Mouse (Mus musculus) kidney, embryonic 16.5 days (tissue): ENCODE results near the gene Stk40. TPM values are rescaled to one million over a fixed set of nuclear protein-coding genes. Genes with fewer than 3 reads are reported as not detected.

Experiments
- ATAC-seq: fragments of 200-750 bp; cut with Nextera tagmentation; 2 replicates; pipeline ENCODE4 v1.8.0; 2017; ENCODE audit warnings: moderate TSS enrichment; ENCODE audit not compliant: low FRiP score, low TSS enrichment
- H3K27ac ChIP-seq: fragments of 300-500 bp; sonication (generic); 2 replicates; pipeline ENCODE4 v1.5.1; 2014; ENCODE audit warnings: low read length
- H3K27me3 ChIP-seq: fragments of 300-500 bp; sonication (generic); 2 replicates; pipeline ENCODE4 v1.6.1; 2014; ENCODE audit warnings: low read length, control low read depth, mixed read lengths; ENCODE audit not compliant: insufficient read depth
- H3K36me3 ChIP-seq: fragments of 300-500 bp; sonication (generic); 2 replicates; pipeline ENCODE4 v1.6.1; 2014; ENCODE audit warnings: low read length, control low read depth, mixed read lengths; ENCODE audit not compliant: insufficient read depth
- H3K4me1 ChIP-seq: fragments of 300-500 bp; sonication (generic); 2 replicates; pipeline ENCODE4 v1.6.1; 2014; ENCODE audit warnings: low read length, control low read depth, mixed read lengths; ENCODE audit not compliant: insufficient read depth
- H3K4me2 ChIP-seq: fragments of 300-500 bp; sonication (generic); replicated peaks from 2 replicates; pipeline ENCODE4 v1.6.1; 2014; ENCODE audit warnings: low read depth, low read length
- H3K4me3 ChIP-seq: fragments of 300-500 bp; sonication (generic); 2 replicates; pipeline ENCODE4 v1.5.1; 2014; ENCODE audit warnings: mild to moderate bottlenecking, low read length
- H3K9ac ChIP-seq: fragments of 300-500 bp; sonication (generic); replicated peaks from 2 replicates; pipeline ENCODE4 v1.6.1; 2014; ENCODE audit warnings: low read length
- H3K9me3 ChIP-seq: fragments of 300-500 bp; sonication (generic); 2 replicates; pipeline ENCODE4 v1.6.1; 2016; ENCODE audit warnings: low read length, control low read depth
- WGBS: fragments of 180-500 bp; shearing (Covaris S2); extraction: QIAGEN DNeasy Blood & Tissue Kit; methylation state at CpG from one replicate; pipeline ENCODE4 v1.1.7; 2014; 5-methylcytosine and 5-hydroxymethylcytosine counted together
- polyA plus RNA-seq: library from polyadenylated mRNA; unstranded; fragments of >200 nt; fragmentation: Nextera tagmentation; extraction: Ambion mirVana; gene quantifications from 2 replicates; pipeline ENCODE4 v1.2.1, GENCODE M21; 2015

Gene Stk40
- polyA plus RNA-seq, 1 experiment from 2014 or later = 43.9 TPM

GRCm38 (mm10) chr4:126108061-126108740, 4.4 kb downstream of the Stk40 start:
- no peaks in the 10 kb centered on the region for H3K27me3 ChIP-seq
- ATAC-seq = no peak
- no peak overlapping the region for H3K4me2 ChIP-seq
- H3K4me1 ChIP-seq = peaks cover 64% of the 10 kb centered on the region
- no peaks in the 10 kb centered on the region for H3K9me3 ChIP-seq
- H3K36me3 ChIP-seq = no peaks in the 10 kb centered on the region
- H3K9ac ChIP-seq = peak overlapping the region; percentile 3; the same call in 1 of the 2 replicates
- H3K27ac ChIP-seq = no peak overlapping the region
- no peak overlapping the region for H3K4me3 ChIP-seq
- 69% methylated on average over 8 of the region's 8 CpGs for WGBS

GRCm38 (mm10) chr4:126109613-126110373, 6.0 kb downstream of the Stk40 start:
- ATAC-seq = no peak
- 66% methylated on average over 10 of the region's 10 CpGs for WGBS
- Histone ChIP-seq H3K4me2 (peak overlapping the region; percentile 34; the same call in 1 of the 2 replicates), H3K4me3 (no peak overlapping the region), H3K9ac (peak overlapping the region; percentile 56; the same call in 1 of the 2 replicates), H3K4me1 (peaks cover 64% of the 10 kb centered on the region), H3K36me3 (no peaks in the 10 kb centered on the region), H3K27me3 (no peaks in the 10 kb centered on the region), H3K9me3 (no peaks in the 10 kb centered on the region), H3K27ac (peak overlapping the region; percentile 84)

GRCm38 (mm10) chr4:126110374-126111152, 6.8 kb downstream of the Stk40 start:
- H3K27me3 ChIP-seq = no peaks in the 10 kb centered on the region
- whole genome bisulfite sequencing = 11% methylated on average over 12 of the region's 12 CpGs

GRCm38 (mm10) chr4:126111153-126111549, 7.4 kb downstream of the Stk40 start:
- peak overlapping the region; percentile 34 for H3K4me2 ChIP-seq
- no peaks in the 10 kb centered on the region for H3K36me3 ChIP-seq
- peak overlapping the region; percentile 56 for H3K9ac ChIP-seq
- no peaks in the 10 kb centered on the region for H3K27me3 ChIP-seq
- WGBS = 20% methylated on average over 7 of the region's 7 CpGs
- H3K4me3 ChIP-seq = no peak overlapping the region
- peak overlapping the region; percentile 84 for H3K27ac ChIP-seq
- no peaks in the 10 kb centered on the region for H3K9me3 ChIP-seq
- H3K4me1 ChIP-seq = peaks cover 58% of the 10 kb centered on the region
- ATAC-seq = no peak; the same call in 1 of the 2 replicates

More at GRCm38 (mm10) chr4:126110374-126111152, 6.8 kb downstream of the Stk40 start:
- peak; percentile 85 for ATAC-seq
- Histone ChIP-seq H3K4me1 (peaks cover 58% of the 10 kb centered on the region), H3K4me2 (peak overlapping the region; percentile 34), H3K9me3 (no peaks in the 10 kb centered on the region), H3K4me3 (no peak overlapping the region), H3K27ac (peak overlapping the region; percentile 84), H3K36me3 (no peaks in the 10 kb centered on the region), H3K9ac (peak overlapping the region; percentile 56)

- no peak for ATAC-seq
- H3K36me3 ChIP-seq = peaks cover 5% of the 10 kb centered on the region; the same call in 1 of the 2 replicates
- H3K4me2 ChIP-seq = no peak overlapping the region
- no peaks in the 10 kb centered on the region for H3K9me3 ChIP-seq
- no peak overlapping the region for H3K4me3 ChIP-seq
- H3K4me1 ChIP-seq = peaks cover 50% of the 10 kb centered on the region
- H3K27ac ChIP-seq = no peak overlapping the region
- WGBS = 81% methylated on average over 4 of the region's 4 CpGs
- no peaks in the 10 kb centered on the region for H3K27me3 ChIP-seq
- H3K9ac ChIP-seq = 0 out of 2 replicates have a peak overlapping the region, but pooled peaks have one; percentile 17
Measured at GRCm38 (mm10) chr4:126113243-126113642, 9.5 kb downstream of the Stk40 start.

- peaks cover 43% of the 10 kb centered on the region for H3K4me1 ChIP-seq
- H3K4me3 ChIP-seq = no peak overlapping the region
- 14% methylated on average over 6 of the region's 6 CpGs for WGBS
- H3K9me3 ChIP-seq = no peaks in the 10 kb centered on the region
- H3K27ac ChIP-seq = no peak overlapping the region
- no peak overlapping the region for H3K9ac ChIP-seq
- H3K27me3 ChIP-seq = no peaks in the 10 kb centered on the region
- no peak overlapping the region for H3K4me2 ChIP-seq
- ATAC-seq = no peak
- H3K36me3 ChIP-seq = peaks cover 5% of the 10 kb centered on the region; the same call in 1 of the 2 replicates
Measured at GRCm38 (mm10) chr4:126113943-126114342, 10.2 kb downstream of the Stk40 start.

GRCm38 (mm10) chr4:126115411-126115810, 11.7 kb downstream of the Stk40 start:
- peaks cover 5% of the 10 kb centered on the region; the same call in 1 of the 2 replicates for H3K36me3 ChIP-seq
- no peak overlapping the region for H3K27ac ChIP-seq
- H3K9me3 ChIP-seq = no peaks in the 10 kb centered on the region
- 80% methylated on average over 9 of the region's 9 CpGs for WGBS
- no peak overlapping the region for H3K9ac ChIP-seq
- ATAC-seq = no peak
- no peaks in the 10 kb centered on the region for H3K27me3 ChIP-seq
- no peak overlapping the region for H3K4me2 ChIP-seq
- H3K4me1 ChIP-seq = peaks cover 28% of the 10 kb centered on the region
- no peak overlapping the region for H3K4me3 ChIP-seq

GRCm38 (mm10) chr4:126115871-126116521, 12.2 kb downstream of the Stk40 start:
- ATAC-seq = no peak
- H3K4me1 ChIP-seq = peaks cover 22% of the 10 kb centered on the region
- H3K36me3 ChIP-seq = peaks cover 9% of the 10 kb centered on the region; the same call in 1 of the 2 replicates
- H3K4me3 ChIP-seq = no peak overlapping the region
- H3K9me3 ChIP-seq = peaks cover under 1% of the 10 kb centered on the region; the same call in 1 of the 2 replicates
- 48% methylated on average over 6 of the region's 6 CpGs for WGBS
- H3K27ac ChIP-seq = no peak overlapping the region
- H3K9ac ChIP-seq = no peak overlapping the region
- H3K27me3 ChIP-seq = no peaks in the 10 kb centered on the region
- no peak overlapping the region for H3K4me2 ChIP-seq

- Histone ChIP-seq H3K4me1 (peaks cover 16% of the 10 kb centered on the region), H3K4me3 (no peak overlapping the region), H3K9me3 (peaks cover 9% of the 10 kb centered on the region), H3K27me3 (no peaks in the 10 kb centered on the region), H3K27ac (no peak overlapping the region), H3K36me3 (peaks cover 18% of the 10 kb centered on the region; the same call in 1 of the 2 replicates), H3K9ac (no peak overlapping the region), H3K4me2 (no peak overlapping the region)
- no peak for ATAC-seq
- WGBS = 86% methylated on average over 8 of the region's 8 CpGs
Measured at GRCm38 (mm10) chr4:126117116-126117515, 13.4 kb downstream of the Stk40 start.
